Mouse (Mus musculus) left cerebral cortex, adult 2 months (tissue): ENCODE measurements at regions not wholly inside any gene's neighbourhood (a gene's known extent, or its start where the extent isn't known, plus 50 kb on each side); places are given as distances from the start of the nearest gene placed in this dataset.

ENCODE experiments used
- DNase-seq, 2 experiments: peaks; one replicate each; pipeline ENCODE4 v3.0.0; 2021 to 2022; ENCODE audit warnings: low spot score in 2 of 2, mixed read lengths in 1 of 2; ENCODE audit errors: extremely low spot score in 1 of 2
- H3K27ac ChIP-seq: fragments of 200-600 bp; 2 replicates; pipeline ENCODE4 v1.8.1; 2022
- H3K4me3 ChIP-seq: fragments of 200-600 bp; 2 replicates; pipeline ENCODE4 v1.8.1; 2022
- CTCF ChIP-seq: fragments of 200-600 bp; IDR thresholded peaks from 2 replicates; pipeline ENCODE4 v1.8.1; 2022; ENCODE audit warnings: antibody characterized with exemption, mild to moderate bottlenecking, moderate library complexity
- intact Hi-C: fragments of 180-260 bp; cut with DNase I; formaldehyde crosslinking; loops from one replicate; pipeline ENCODE4 v1.15.1; 2025

GRCm38 (mm10) chr11:8061989-8062388 is 602.3 kb downstream of the Tns3 start:
- intact Hi-C loops, result no loop called here
- Histone ChIP-seq H3K27ac (no peak overlapping the region), H3K4me3 (no peak overlapping the region)
- no peak for DNase-seq
- no peak for TF ChIP-seq CTCF

- no peak for TF ChIP-seq CTCF
- intact Hi-C loops, result no loop called here
- H3K4me3 ChIP-seq, result no peak overlapping the region
- DNase-seq, result no peak
- no peak overlapping the region for H3K27ac ChIP-seq
Measured at GRCm38 (mm10) chr11:8061573-8061972, 602.8 kb downstream of the Tns3 start.

- Histone ChIP-seq H3K4me3 (no peak overlapping the region), H3K27ac (no peak overlapping the region)
- TF ChIP-seq CTCF, result no peak
- DNase-seq, result no peak
- intact Hi-C loops, result no loop called here
Measured at GRCm38 (mm10) chr11:8051499-8051898, 612.8 kb downstream of the Tns3 start.

GRCm38 (mm10) chr11:8045086-8045485 is 619.2 kb downstream of the Tns3 start:
- no peak for TF ChIP-seq CTCF
- DNase-seq, result no peak
- intact Hi-C loops, result no loop called here
- no peak overlapping the region for H3K4me3 ChIP-seq
- no peak overlapping the region for H3K27ac ChIP-seq

- TF ChIP-seq CTCF, result no peak
- DNase-seq, result no peak
- no peak overlapping the region for H3K4me3 ChIP-seq
- H3K27ac ChIP-seq, result no peak overlapping the region
- intact Hi-C loops, result no loop called here
Measured at GRCm38 (mm10) chr11:8030119-8030518, 634.2 kb downstream of the Tns3 start.

- no peak overlapping the region for H3K27ac ChIP-seq
- intact Hi-C loops, result no loop called here
- no peak for DNase-seq
- TF ChIP-seq CTCF, result no peak
- H3K4me3 ChIP-seq, result no peak overlapping the region
Measured at GRCm38 (mm10) chr11:8007801-8008200, 656.5 kb downstream of the Tns3 start.

GRCm38 (mm10) chr11:7981031-7981430 is 683.3 kb downstream of the Tns3 start:
- TF ChIP-seq CTCF, result no peak

GRCm38 (mm10) chr11:7975845-7976244 is 688.5 kb downstream of the Tns3 start:
- intact Hi-C loops, result no loop called here
- DNase-seq, result no peak
- TF ChIP-seq CTCF, result no peak
- Histone ChIP-seq H3K27ac (no peak overlapping the region), H3K4me3 (no peak overlapping the region)

More at GRCm38 (mm10) chr11:7981031-7981430, 683.3 kb downstream of the Tns3 start:
- Histone ChIP-seq H3K27ac (no peak overlapping the region), H3K4me3 (no peak overlapping the region)
- DNase-seq, result no peak
- intact Hi-C loops, result no loop called here

GRCm38 (mm10) chr11:7949931-7950330 is 714.4 kb downstream of the Tns3 start:
- no peak for DNase-seq
- no peak for TF ChIP-seq CTCF
- Histone ChIP-seq H3K4me3 (no peak overlapping the region), H3K27ac (no peak overlapping the region)
- intact Hi-C loops, result no loop called here

GRCm38 (mm10) chr11:7949201-7949875 is 715.0 kb downstream of the Tns3 start:
- H3K4me3 ChIP-seq, result no peak overlapping the region
- no peak for DNase-seq
- no peak overlapping the region for H3K27ac ChIP-seq
- no peak for TF ChIP-seq CTCF
- intact Hi-C loops, result no loop called here

- H3K4me3 ChIP-seq, result no peak overlapping the region
- TF ChIP-seq CTCF, result no peak
- no peak overlapping the region for H3K27ac ChIP-seq
- intact Hi-C loops, result no loop called here
- no peak for DNase-seq
Measured at GRCm38 (mm10) chr11:7944956-7945515, 719.3 kb downstream of the Tns3 start.

- no peak for DNase-seq
- no peak for TF ChIP-seq CTCF
- no peak overlapping the region for H3K4me3 ChIP-seq
- intact Hi-C loops, result no loop called here
- H3K27ac ChIP-seq, result no peak overlapping the region
Measured at GRCm38 (mm10) chr11:7944373-7944772, 720.0 kb downstream of the Tns3 start.

- Histone ChIP-seq H3K4me3 (no peak overlapping the region), H3K27ac (no peak overlapping the region)
- no peak for DNase-seq
- TF ChIP-seq CTCF, result no peak
- intact Hi-C loops, result no loop called here
Measured at GRCm38 (mm10) chr11:7933611-7934010, 719.9 kb upstream of the Igfbp3 start.
